Mouse (Mus musculus) adipocyte (in vitro differentiated cells): Measurements from ENCODE around the gene Hdac7.
A peak's percentile ranks its signal among the peaks of the same experiment; 100 is the strongest.

Source experiments
- DNase-seq: peaks from one replicate; pipeline ENCODE4 v3.0.0-alpha.2; 2016; ENCODE audit warnings: low spot score

Gene Hdac7

GRCm38 (mm10) chr15:97831987-97832640 lies 12.2 kb downstream of the Hdac7 start:
- DNase-seq = peak; percentile 34

- peak; percentile 76 for DNase-seq
Observed at GRCm38 (mm10) chr15:97831242-97831986, 12.9 kb downstream of the Hdac7 start.

- DNase-seq = peak; percentile 50
Observed at GRCm38 (mm10) chr15:97830788-97831241, 13.5 kb downstream of the Hdac7 start.

- peak; percentile 78 for DNase-seq
Observed at GRCm38 (mm10) chr15:97830253-97830787, 14.0 kb downstream of the Hdac7 start.

- DNase-seq = no peak
Observed at GRCm38 (mm10) chr15:97829432-97829831, 14.9 kb downstream of the Hdac7 start.

- peak; percentile 29 for DNase-seq
Observed at GRCm38 (mm10) chr15:97828901-97829338, 15.4 kb downstream of the Hdac7 start.

GRCm38 (mm10) chr15:97828221-97828842 lies 16.0 kb downstream of the Hdac7 start:
- no peak for DNase-seq

- DNase-seq = no peak
Observed at GRCm38 (mm10) chr15:97827401-97827800, 16.9 kb downstream of the Hdac7 start.

GRCm38 (mm10) chr15:97826588-97827261 lies 17.6 kb downstream of the Hdac7 start:
- DNase-seq = no peak

- DNase-seq = no peak
Observed at GRCm38 (mm10) chr15:97825941-97826587, 18.2 kb downstream of the Hdac7 start.

- DNase-seq = peak; percentile 93
Observed at GRCm38 (mm10) chr15:97825071-97825940, 19.0 kb downstream of the Hdac7 start.

GRCm38 (mm10) chr15:97824042-97824441 lies 20.3 kb downstream of the Hdac7 start:
- peak; percentile 76 for DNase-seq

GRCm38 (mm10) chr15:97823479-97823878 lies 20.8 kb downstream of the Hdac7 start:
- no peak for DNase-seq

GRCm38 (mm10) chr15:97822545-97823228 lies 21.6 kb downstream of the Hdac7 start:
- DNase-seq = no peak

GRCm38 (mm10) chr15:97821983-97822363 lies 22.3 kb downstream of the Hdac7 start:
- DNase-seq = no peak

- peak; percentile 49 for DNase-seq
Observed at GRCm38 (mm10) chr15:97821321-97821982, 22.9 kb downstream of the Hdac7 start.

- no peak for DNase-seq
Observed at GRCm38 (mm10) chr15:97819937-97820336, 24.4 kb downstream of the Hdac7 start.

GRCm38 (mm10) chr15:97816199-97816994 lies 27.9 kb downstream of the Hdac7 start:
- no peak for DNase-seq

GRCm38 (mm10) chr15:97815254-97815653 lies 29.0 kb downstream of the Hdac7 start:
- DNase-seq = no peak
